Mouse (Mus musculus) lung, postnatal 0 days (tissue): ENCODE measurements around the gene Hspbap1.

ENCODE experiments used
- CTCF ChIP-seq: IDR thresholded peaks from 2 replicates; pipeline ENCODE4 v1.5.1; 2016; ENCODE audit warnings: antibody characterized with exemption, mild to moderate bottlenecking
- EP300 ChIP-seq: IDR thresholded peaks from 2 replicates; pipeline ENCODE4 v1.6.1; 2016; ENCODE audit warnings: antibody characterized with exemption, mild to moderate bottlenecking, control low read depth

DNA sequence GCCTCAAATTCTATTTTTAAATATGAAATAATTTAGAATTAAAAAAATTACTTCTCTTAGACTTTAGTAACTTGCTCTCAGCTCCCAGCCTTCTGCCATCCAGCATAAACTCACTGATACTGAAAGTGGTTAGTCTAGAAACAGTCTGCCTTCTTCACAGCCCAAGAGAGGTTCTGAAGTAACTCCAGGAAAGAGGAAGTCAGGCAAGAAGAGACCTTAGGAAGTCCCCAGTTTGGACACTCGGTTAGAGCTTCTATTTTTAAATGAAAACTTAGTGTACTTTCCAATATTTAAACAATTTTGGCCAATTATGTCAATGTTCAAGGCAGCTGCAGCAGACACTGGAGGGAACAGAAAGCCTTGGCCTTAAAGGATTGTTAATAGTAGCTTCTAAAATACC is 30.6 kb upstream of the Hspbap1 start:
- TF ChIP-seq CTCF: no peak
- no peak for TF ChIP-seq EP300
